Mouse (Mus musculus) megakaryocyte-erythroid progenitor cell, adult 5 weeks (primary cell): Measurements from ENCODE around the gene AW011738. TPM values are rescaled to one million over a fixed set of nuclear protein-coding genes. Genes with fewer than 3 reads are reported as not detected.

ENCODE experiments used
- polyA plus RNA-seq: library from polyadenylated mRNA; stranded (reverse); fragments of >175 nt; gene quantifications from 2 replicates; pipeline ENCODE4 v1.2.3, GENCODE M21; 2012

Gene AW011738
- 2.0 and 2.5 TPM in 2 replicates for polyA plus RNA-seq

GRCm38 (mm10) chr4:156203001-156203412 is at the start of gene AW011738:
TSS of gene AW011738 (plus strand) at chr4:156203304.

DNA sequence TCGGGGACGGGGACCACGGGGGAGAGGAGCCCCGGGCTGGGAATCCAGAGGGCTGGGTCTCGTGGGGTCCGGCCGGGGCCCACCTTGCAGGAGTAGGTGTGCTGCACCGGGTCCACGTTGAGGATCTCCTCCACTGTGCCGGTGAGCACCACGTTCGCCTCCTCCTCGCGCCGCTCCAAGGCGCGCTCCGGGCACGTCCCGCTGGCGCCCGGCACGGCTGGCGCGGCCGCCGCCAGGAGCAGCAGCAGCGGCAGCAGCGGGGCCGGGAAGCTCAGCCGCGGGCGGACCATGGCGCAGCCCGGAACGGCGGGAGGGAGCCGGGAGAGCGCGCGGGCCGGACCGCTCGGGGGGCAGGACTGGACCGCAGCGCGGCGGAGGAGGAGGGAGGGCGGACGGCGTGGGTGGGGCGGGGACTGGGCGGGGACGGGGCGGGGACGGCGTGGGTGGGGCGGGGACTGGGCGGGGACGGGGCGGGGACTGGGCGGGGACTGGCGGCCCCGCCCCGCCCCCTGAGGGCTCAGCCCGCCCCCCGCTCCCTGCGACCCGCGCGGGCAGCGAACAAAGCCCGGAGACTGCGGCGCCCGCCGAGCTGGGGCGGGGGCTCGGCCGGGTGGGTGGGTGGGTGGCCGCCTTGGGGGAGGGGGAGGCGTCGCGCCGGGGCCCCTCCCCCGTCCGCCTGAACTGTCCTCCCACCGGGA is 5.8 kb upstream of the AW011738 start, which contains the start of gene Agrn:
Gene Agrn, minus strand, starts transcription at position 358 of the 698 bp plus-strand sequence.

DNA sequence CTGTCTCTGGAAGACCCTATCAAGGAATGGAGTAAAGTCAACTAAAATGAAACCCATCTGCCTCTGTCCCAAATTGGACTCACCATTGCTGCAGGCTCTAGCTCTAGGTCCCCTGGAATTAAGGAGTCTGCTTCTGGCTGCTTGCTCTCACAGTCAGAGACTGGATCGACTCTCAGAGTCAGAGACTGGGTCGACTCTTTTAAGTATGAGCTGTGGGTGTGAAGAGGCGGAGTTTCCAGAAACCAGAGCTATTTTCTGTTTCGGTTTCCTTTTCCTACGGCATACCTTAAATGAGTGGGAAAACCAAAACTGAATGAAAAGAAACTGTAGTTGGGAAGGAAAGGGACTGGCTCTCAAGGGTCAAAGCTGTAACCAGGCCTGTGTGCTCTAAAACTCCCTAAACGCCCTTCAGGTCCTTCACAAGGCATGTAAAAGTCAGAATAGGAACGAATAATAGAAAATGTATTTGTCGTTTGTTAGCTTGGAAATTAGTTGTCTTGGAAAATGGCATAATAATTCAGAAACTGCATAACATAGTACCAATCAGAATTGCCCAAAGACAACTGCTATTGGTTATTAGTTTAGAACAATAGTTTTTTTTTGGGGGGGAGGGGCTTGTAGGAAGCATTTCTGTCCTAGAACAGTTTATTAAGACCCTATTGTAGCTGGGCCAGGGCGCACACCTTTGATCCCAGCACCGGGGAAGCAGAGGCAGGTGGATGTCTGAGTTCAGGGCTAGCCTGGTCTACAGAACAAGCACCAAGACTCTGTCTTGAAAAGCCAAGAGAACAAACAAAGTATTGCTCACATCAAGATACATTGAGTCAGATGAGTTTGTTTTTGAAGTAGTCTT is 2.3 kb upstream of the AW011738 start, which contains the start of gene Isg15:
Gene Isg15, minus strand, starts transcription at position 196 of the 853 bp plus-strand sequence.

GRCm38 (mm10) chr4:156215649-156216048 is 12.5 kb downstream of the AW011738 start, which contains the start of gene Perm1:
TSS of gene Perm1 (plus strand) at chr4:156215868.

GRCm38 (mm10) chr4:156234701-156235213 is 31.7 kb downstream of the AW011738 start, which contains the start of gene Plekhn1:
TSS of gene Plekhn1 (minus strand) at chr4:156234857.

DNA sequence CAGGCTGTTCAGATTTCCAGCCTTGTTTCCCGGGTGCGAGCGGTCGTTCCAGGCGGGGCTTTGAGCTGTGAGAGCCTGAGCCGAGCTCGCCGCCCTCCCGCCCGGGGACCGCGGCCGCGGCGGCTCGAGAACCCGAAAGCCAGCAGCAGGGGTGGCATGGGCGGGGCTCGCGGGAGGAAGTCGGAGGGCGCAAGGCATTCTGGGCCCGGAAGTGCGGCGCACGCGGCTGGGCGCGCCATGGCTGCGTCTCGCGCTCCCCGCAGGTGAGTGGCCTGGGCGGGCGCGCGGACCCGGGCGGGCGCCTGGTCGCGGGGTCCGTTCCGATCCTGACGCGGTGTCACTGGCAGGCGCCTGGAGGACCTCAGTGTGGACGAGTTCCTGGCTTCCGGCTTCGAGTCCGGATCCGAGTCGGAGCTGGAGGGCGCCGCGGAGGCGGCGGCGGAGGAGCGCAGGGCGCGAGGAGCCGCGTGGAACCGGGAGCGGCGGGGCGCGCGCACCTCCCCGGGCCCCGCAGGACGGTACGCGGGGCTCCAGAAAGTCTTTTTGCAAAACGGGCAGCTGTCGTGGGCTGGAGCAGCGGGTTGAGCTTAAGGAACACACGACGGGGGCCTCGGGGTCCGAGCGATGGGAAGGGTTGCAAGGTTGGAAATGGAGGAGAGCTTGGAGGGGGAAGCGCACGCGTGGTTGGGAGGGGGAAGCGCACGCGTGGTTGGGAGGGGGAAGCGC is 32.9 kb downstream of the AW011738 start, which contains the start of gene Noc2l:
Gene Noc2l, plus strand, starts transcription at position 203 of the 726 bp plus-strand sequence.

Other genes starting within 250 kb of the AW011738 start
- gene C1qtnf12, start 241.0 kb upstream of the AW011738 start, polyA plus RNA-seq, result 287 and 293 TPM in 2 replicates
- 4.0 and 5.1 TPM in 2 replicates for gene B3galt6, start 210.7 kb upstream of the AW011738 start, polyA plus RNA-seq
- 50.9 and 58.4 TPM in 2 replicates for gene Sdf4, start 210.4 kb upstream of the AW011738 start, polyA plus RNA-seq
- gene Tnfrsf4, start 189.5 kb upstream of the AW011738 start, polyA plus RNA-seq, result 0.81 and 2.3 TPM in 2 replicates
- gene Tnfrsf18, start 177.1 kb upstream of the AW011738 start, polyA plus RNA-seq, result 4.2 and 7.2 TPM in 2 replicates
- not detected in 2 replicates for gene Ttll10, start 143.9 kb upstream of the AW011738 start, polyA plus RNA-seq
- gene 9430015G10Rik, start 93.3 kb upstream of the AW011738 start, polyA plus RNA-seq, result 9.0 and 10.3 TPM in 2 replicates
- 0.26 and 0.55 TPM in 2 replicates for gene Rnf223, start 72.8 kb upstream of the AW011738 start, polyA plus RNA-seq
- gene Agrn, start 5.8 kb upstream of the AW011738 start, polyA plus RNA-seq, result 7.6 and 9.0 TPM in 2 replicates
- 10.6 and 10.7 TPM in 2 replicates for gene Isg15, start 2.5 kb upstream of the AW011738 start, polyA plus RNA-seq
- gene Perm1, start 12.6 kb downstream of the AW011738 start, polyA plus RNA-seq, result 0.04 and 0.05 TPM in 2 replicates
- gene Plekhn1, start 31.6 kb downstream of the AW011738 start, polyA plus RNA-seq, result 32.6 and 41.5 TPM in 2 replicates
- gene Noc2l, start 32.7 kb downstream of the AW011738 start, polyA plus RNA-seq, result 85.4 and 133 TPM in 2 replicates
- gene Samd11, start 52.4 kb downstream of the AW011738 start, polyA plus RNA-seq, result 0.85 and 1.1 TPM in 2 replicates
- not detected in 2 replicates for gene Vmn2r-ps159, start 127.8 kb downstream of the AW011738 start, polyA plus RNA-seq